Mouse (Mus musculus): ENCODE measurements around the gene Cdh18.
"Not testable (repeated sequence)": the region's sequence is repeated elsewhere in the genome, so short reads cannot be mapped to it uniquely, and the experiment has no call there.

DNA sequence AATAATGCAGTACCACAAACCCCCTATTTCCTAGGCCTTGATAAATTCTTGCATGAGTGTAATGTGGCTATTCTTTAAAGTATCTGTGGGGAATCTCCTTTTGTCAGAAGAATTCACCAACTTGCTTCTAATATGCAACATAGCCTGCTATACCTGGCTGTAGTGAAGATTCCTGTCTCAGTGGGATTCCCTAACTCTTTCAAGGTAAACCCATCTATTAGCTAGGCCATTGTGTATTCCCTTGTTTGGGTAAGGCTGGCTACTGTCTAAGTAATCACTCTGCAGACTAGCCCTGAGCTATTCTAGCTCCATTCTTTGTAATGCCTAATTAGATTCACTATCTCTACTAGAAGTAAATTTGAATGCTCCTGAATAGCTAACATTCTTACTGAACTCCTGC, 212.4 kb downstream of the Cdh18 start:
- TF ChIP-seq CTCF (IDR thresholded peaks at IDR 0.05; ENCODE audit: extremely low read depth, insufficient read length, insufficient replicate concordance, low read depth, low read length); POLR2A (IDR thresholded peaks at IDR 0.05; ENCODE audit: low read depth, low read length): not testable (repeated sequence)

Measured in small intestine, adult 2 months (tissue).